In genomic region chr7:24538154-24538553, GRCm38 (mm10) we compare ENCODE assay signal across 13 mouse cellular contexts. TPM values are rescaled to one million over a fixed set of nuclear protein-coding genes. Genes with fewer than 3 reads are reported as not detected.
DNase-seq lines count a peak whose midpoint lies in the region; ATAC-seq and TF ChIP-seq lines count a peak whose summit lies in the region.
"Had no signal": no experiment of that assay in that cellular context is flagged by ENCODE, and none has a peak within 500 bp of the region (broad histone marks: within the 10 kb centered on the region; RNA-seq: fewer than 3 reads in every experiment).

No protein-coding gene starts in this region.

- H3K9ac ChIP-seq in liver, postnatal 0 days (replicated peaks), result no peak overlapping the region
- H3K9ac ChIP-seq in liver, embryonic 12.5 days, result no peak overlapping the region
- no peak overlapping the region for H3K9ac ChIP-seq in midbrain, embryonic 13.5 days (replicated peaks)
- H3K9ac ChIP-seq: hindbrain, embryonic 15.5 days; limb, embryonic 12.5 days had no signal

- 37% methylated on average over 5 of the region's 5 CpGs for WGBS in liver, postnatal 0 days (ENCODE audit: insufficient replicate concordance)
- 34% methylated on average over 5 of the region's 5 CpGs for WGBS in liver, embryonic 12.5 days (ENCODE audit: insufficient replicate concordance)
- 46% methylated on average over 5 of the region's 5 CpGs for WGBS in midbrain, embryonic 13.5 days

- H3K4me2 ChIP-seq in liver, postnatal 0 days (ENCODE audit: low read depth, low read length), result no peak overlapping the region
- no peak overlapping the region for H3K4me2 ChIP-seq in liver, embryonic 12.5 days
- H3K4me2 ChIP-seq in midbrain, embryonic 13.5 days (replicated peaks), result no peak overlapping the region
- H3K4me2 ChIP-seq: hindbrain, embryonic 15.5 days; limb, embryonic 12.5 days had no signal

- peaks cover 22% of the 10 kb centered on the region for H3K36me3 ChIP-seq in liver, postnatal 0 days (replicated peaks; ENCODE audit: insufficient read depth, low read length)
- H3K36me3 ChIP-seq in liver, embryonic 12.5 days, result peaks cover 21% of the 10 kb centered on the region
- peaks cover 41% of the 10 kb centered on the region for H3K36me3 ChIP-seq in midbrain, embryonic 13.5 days

- H3K9me3 ChIP-seq in liver, postnatal 0 days (ENCODE audit: low read length), result no peaks in the 10 kb centered on the region
- H3K9me3 ChIP-seq in liver, embryonic 12.5 days (replicated peaks), result no peaks in the 10 kb centered on the region
- H3K9me3 ChIP-seq in midbrain, embryonic 13.5 days, result no peaks in the 10 kb centered on the region
- H3K9me3 ChIP-seq: hindbrain, embryonic 15.5 days; limb, embryonic 12.5 days had no signal

- no peaks in the 10 kb centered on the region for H3K27me3 ChIP-seq in liver, postnatal 0 days (ENCODE audit: insufficient read depth, low read length)
- H3K27me3 ChIP-seq in liver, embryonic 12.5 days (replicated peaks), result peaks cover 12% of the 10 kb centered on the region; the same call in 1 of the 2 replicates
- peaks cover 8% of the 10 kb centered on the region for H3K27me3 ChIP-seq in midbrain, embryonic 13.5 days
- H3K27me3 ChIP-seq: hindbrain, embryonic 15.5 days had no signal

- no peak overlapping the region for H3K27ac ChIP-seq in liver, postnatal 0 days (ENCODE audit: low read depth)
- H3K27ac ChIP-seq in liver, embryonic 12.5 days, result no peak overlapping the region
- no peak overlapping the region for H3K27ac ChIP-seq in embryonic fibroblast, embryonic 13.5 days (ENCODE audit: insufficient read depth, low read length)
- no peak overlapping the region for H3K27ac ChIP-seq in midbrain, embryonic 13.5 days
- H3K27ac ChIP-seq: hindbrain, embryonic 15.5 days; limb, embryonic 12.5 days; macrophage had no signal

- no peak for ATAC-seq in liver, postnatal 0 days
- ATAC-seq in liver, embryonic 12.5 days, result no peak
- ATAC-seq in midbrain, embryonic 13.5 days, result no peak

- no peak for TF ChIP-seq EP300 in liver, postnatal 0 days (IDR thresholded peaks at IDR 0.05; ENCODE audit: low read depth)

- H3K4me3 ChIP-seq in liver, postnatal 0 days (ENCODE audit: low read depth, low read length), result no peak overlapping the region
- H3K4me3 ChIP-seq in liver, embryonic 12.5 days, result no peak overlapping the region
- H3K4me3 ChIP-seq in embryonic fibroblast, embryonic 13.5 days (ENCODE audit: insufficient read depth, low read length), result no peak overlapping the region
- no peak overlapping the region for H3K4me3 ChIP-seq in midbrain, embryonic 13.5 days (replicated peaks)
- H3K4me3 ChIP-seq: hindbrain, embryonic 15.5 days; limb, embryonic 12.5 days had no signal

- DNase-seq in heart, postnatal 4 days, result peak; percentile 38
- DNase-seq in heart, adult 8-10 months (ENCODE audit: low spot score), result no peak
- DNase-seq in liver, postnatal 0 days, result no peak
- DNase-seq in kidney, postnatal 4 days, result peak; percentile 51 to 70

- H3K4me1 ChIP-seq in liver, postnatal 0 days (ENCODE audit: insufficient read depth), result peaks cover 5% of the 10 kb centered on the region; the same call in 1 of the 2 replicates
- no peaks in the 10 kb centered on the region for H3K4me1 ChIP-seq in liver, embryonic 12.5 days
- no peaks in the 10 kb centered on the region for H3K4me1 ChIP-seq in embryonic fibroblast, embryonic 13.5 days (ENCODE audit: control insufficient read depth, insufficient read depth, low read length)
- peaks cover 30% of the 10 kb centered on the region for H3K4me1 ChIP-seq in midbrain, embryonic 13.5 days (replicated peaks)

- TF ChIP-seq CTCF in liver, postnatal 0 days (IDR thresholded peaks at IDR 0.05; ENCODE audit: low read depth), result 0 out of 2 replicates have a peak, but pooled peaks have one; percentile 4
- no peak for TF ChIP-seq CTCF in embryonic fibroblast, embryonic 13.5 days (IDR thresholded peaks at IDR 0.05; ENCODE audit: borderline replicate concordance, insufficient read depth, low read length)

- TF ChIP-seq POLR2A in embryonic fibroblast, embryonic 13.5 days (IDR thresholded peaks at IDR 0.05; ENCODE audit: low read depth, low read length), result 0 out of 2 replicates have a peak, but pooled peaks have one; percentile 7

RNA-seq across cellular contexts. Expression of gene Irgq, which starts 7.7 kb away (rescaled TPM):
- total RNA-seq in heart, postnatal 4 days (2021), result 10 to 100 TPM; 16.7 to 17.2 TPM
- total RNA-seq in heart, adult 8-10 months (2022), result 10 to 100 TPM; 16.2 to 20.0 (median 18.2) TPM
- 1.3 and 1.6 TPM in 2 replicates for polyA plus RNA-seq in liver, postnatal 0 days (2015; fragmentation: Nextera tagmentation; extraction: Ambion mirVana)
- polyA plus RNA-seq in liver, embryonic 12.5 days (2016; fragmentation: Nextera tagmentation; extraction: Ambion mirVana), result 2.8 and 3.1 TPM in 2 replicates
- polyA plus RNA-seq in embryonic fibroblast, embryonic 13.5 days (2011; ENCODE audit: insufficient read length, low read depth, missing spikeins), result 17.6 and 21.7 TPM in 2 replicates
- 20.3 and 25.3 TPM in 2 replicates for polyA plus RNA-seq in midbrain, embryonic 13.5 days (2015; fragmentation: Nextera tagmentation; extraction: Ambion mirVana)

RNA-seq across cellular contexts. Expression of gene Pinlyp, which starts 7.8 kb away (rescaled TPM):
- total RNA-seq in heart, postnatal 4 days (2021), result not detected
- total RNA-seq in heart, adult 8-10 months (2022), result not detected
- polyA plus RNA-seq in liver, postnatal 0 days (2015; fragmentation: Nextera tagmentation; extraction: Ambion mirVana), result 0.13 TPM in 1 of 2 replicates, not detected in the other
- not detected in 2 replicates for polyA plus RNA-seq in liver, embryonic 12.5 days (2016; fragmentation: Nextera tagmentation; extraction: Ambion mirVana)
- not detected in 2 replicates for polyA plus RNA-seq in embryonic fibroblast, embryonic 13.5 days (2011; ENCODE audit: insufficient read length, low read depth, missing spikeins)
- polyA plus RNA-seq in midbrain, embryonic 13.5 days (2015; fragmentation: Nextera tagmentation; extraction: Ambion mirVana), result not detected in 2 replicates
- polyA plus RNA-seq: frontal cortex, adult 2 months; limb, embryonic 12.5 days; macrophage; neural tube, embryonic 11.5 days; small intestine, adult 2 months had no signal

RNA-seq across cellular contexts. Expression of gene Xrcc1, which starts 7.9 kb away (rescaled TPM):
- total RNA-seq in heart, postnatal 4 days (2021), result 10 to 100 TPM; 42.0 to 43.9 TPM
- total RNA-seq in heart, adult 8-10 months (2022), result 10 to 100 TPM; 19.7 to 30.8 (median 27.1) TPM
- polyA plus RNA-seq in liver, postnatal 0 days (2015; fragmentation: Nextera tagmentation; extraction: Ambion mirVana), result 17.9 and 18.0 TPM in 2 replicates
- 61.5 and 63.0 TPM in 2 replicates for polyA plus RNA-seq in liver, embryonic 12.5 days (2016; fragmentation: Nextera tagmentation; extraction: Ambion mirVana)
- 33.3 and 41.3 TPM in 2 replicates for polyA plus RNA-seq in embryonic fibroblast, embryonic 13.5 days (2011; ENCODE audit: insufficient read length, low read depth, missing spikeins)
- 65.8 and 71.4 TPM in 2 replicates for polyA plus RNA-seq in midbrain, embryonic 13.5 days (2015; fragmentation: Nextera tagmentation; extraction: Ambion mirVana)

RNA-seq across cellular contexts. Expression of gene AC161166.1, which starts 25.9 kb away (rescaled TPM):
- total RNA-seq in heart, postnatal 4 days (2021), result not detected
- not detected for total RNA-seq in heart, adult 8-10 months (2022)
- not detected in 2 replicates for polyA plus RNA-seq in liver, postnatal 0 days (2015; fragmentation: Nextera tagmentation; extraction: Ambion mirVana)
- polyA plus RNA-seq in liver, embryonic 12.5 days (2016; fragmentation: Nextera tagmentation; extraction: Ambion mirVana), result 0.20 and 0.24 TPM in 2 replicates
- polyA plus RNA-seq in embryonic fibroblast, embryonic 13.5 days (2011; ENCODE audit: insufficient read length, low read depth, missing spikeins), result not detected in 2 replicates
- polyA plus RNA-seq in midbrain, embryonic 13.5 days (2015; fragmentation: Nextera tagmentation; extraction: Ambion mirVana), result 1.2 and 1.9 TPM in 2 replicates
- polyA plus RNA-seq: frontal cortex, adult 2 months; macrophage; small intestine, adult 2 months had no signal

RNA-seq across cellular contexts. Expression of gene Zfp428, which starts 31.3 kb away (rescaled TPM):
- 10 to 100 TPM; 17.3 to 18.5 TPM for total RNA-seq in heart, postnatal 4 days (2021)
- total RNA-seq in heart, adult 8-10 months (2022), result 10 to 100 TPM; 15.1 to 17.1 (median 15.6) TPM
- polyA plus RNA-seq in liver, postnatal 0 days (2015; fragmentation: Nextera tagmentation; extraction: Ambion mirVana), result 3.3 and 4.1 TPM in 2 replicates
- 12.4 and 14.2 TPM in 2 replicates for polyA plus RNA-seq in liver, embryonic 12.5 days (2016; fragmentation: Nextera tagmentation; extraction: Ambion mirVana)
- polyA plus RNA-seq in embryonic fibroblast, embryonic 13.5 days (2011; ENCODE audit: insufficient read length, low read depth, missing spikeins), result 5.6 and 8.9 TPM in 2 replicates
- polyA plus RNA-seq in midbrain, embryonic 13.5 days (2015; fragmentation: Nextera tagmentation; extraction: Ambion mirVana), result 234 and 261 TPM in 2 replicates

Comparison
In these comparisons a context has a peak if more than half of its experiments do, and no peak if none do; other contexts are left out.
1. DNase-seq: peak in heart, postnatal 4 days (single experiment) and kidney, postnatal 4 days (2 of 2); none in heart, adult 8-10 months (single experiment) and liver, postnatal 0 days (single experiment).